Mouse (Mus musculus): Measurements from ENCODE around the gene Mob3b. TPM values are rescaled to one million over a fixed set of nuclear protein-coding genes. Genes with fewer than 3 reads are reported as not detected.

Gene Mob3b
- total RNA-seq, 2 experiments from 2014 or later = 2.8 to 3.9 TPM

- no peak for DNase-seq
These were observed 152.8 kb downstream of the Mob3b start for GRCm38 (mm10) chr4:35004473-35004872.

- no peak for DNase-seq
These were observed 153.5 kb downstream of the Mob3b start for GRCm38 (mm10) chr4:35003550-35004326.

- no peak for DNase-seq
These were observed 160.7 kb downstream of the Mob3b start for GRCm38 (mm10) chr4:34996616-34997015.

GRCm38 (mm10) chr4:34993639-34993975, 163.7 kb downstream of the Mob3b start:
- DNase-seq = no peak

- no peak for DNase-seq
These were observed 164.2 kb downstream of the Mob3b start for GRCm38 (mm10) chr4:34992866-34993638.

GRCm38 (mm10) chr4:34991891-34992865, 165.1 kb downstream of the Mob3b start:
- no peak for DNase-seq

GRCm38 (mm10) chr4:34991116-34991515, 166.2 kb downstream of the Mob3b start:
- no peak for DNase-seq

- DNase-seq = no peak
These were observed 166.6 kb downstream of the Mob3b start for GRCm38 (mm10) chr4:34990659-34991058.

- DNase-seq = no peak
These were observed 169.7 kb downstream of the Mob3b start for GRCm38 (mm10) chr4:34987568-34987967.

- no peak for DNase-seq
These were observed 170.2 kb downstream of the Mob3b start for GRCm38 (mm10) chr4:34987109-34987508.

- DNase-seq = no peak
These were observed 170.6 kb downstream of the Mob3b start for GRCm38 (mm10) chr4:34986647-34987046.

GRCm38 (mm10) chr4:34984377-34984776, 172.9 kb downstream of the Mob3b start:
- DNase-seq = no peak

- DNase-seq = no peak
These were observed 173.8 kb downstream of the Mob3b start for GRCm38 (mm10) chr4:34983511-34983910.

GRCm38 (mm10) chr4:34981301-34982172, 175.7 kb downstream of the Mob3b start:
- no peak for DNase-seq

GRCm38 (mm10) chr4:34980461-34981039, 176.7 kb downstream of the Mob3b start:
- DNase-seq = no peak

GRCm38 (mm10) chr4:34976916-34977702, 180.2 kb downstream of the Mob3b start:
- DNase-seq = no peak

GRCm38 (mm10) chr4:34976331-34976778, 180.9 kb downstream of the Mob3b start:
- DNase-seq = peak; percentile 48

GRCm38 (mm10) chr4:34974795-34975194, 182.5 kb downstream of the Mob3b start:
- no peak for DNase-seq

- no peak for DNase-seq
These were observed 189.7 kb downstream of the Mob3b start for GRCm38 (mm10) chr4:34967541-34967940.

- no peak for DNase-seq
These were observed 190.8 kb downstream of the Mob3b start for GRCm38 (mm10) chr4:34966336-34966957.
